Mouse (Mus musculus) urinary bladder, adult 2 months (tissue): ENCODE data around the gene Sostdc1. TPM values are rescaled to one million over a fixed set of nuclear protein-coding genes. Genes with fewer than 3 reads are reported as not detected.

Source experiments
- polyA plus RNA-seq: library from polyadenylated mRNA; depleted of rRNA; stranded (reverse); fragments of >200 nt; gene quantifications from 2 replicates; pipeline ENCODE4 v1.2.3, GENCODE M21; 2012; rRNA removed

Gene Sostdc1
- polyA plus RNA-seq, 1 experiment, result 10.8 TPM

Other genes starting within 250 kb of the Sostdc1 start
- gene Ankmy2, start 157.0 kb upstream of the Sostdc1 start, polyA plus RNA-seq, result 36.2 and 43.3 TPM in 2 replicates
- 70.7 and 72.9 TPM in 2 replicates for gene Bzw2, start 156.1 kb upstream of the Sostdc1 start, polyA plus RNA-seq
- gene Lrrc72, start 60.7 kb upstream of the Sostdc1 start, polyA plus RNA-seq, result not detected in 2 replicates
- 4.2 and 4.9 TPM in 2 replicates for gene Ispd, start 67.3 kb downstream of the Sostdc1 start, polyA plus RNA-seq
- gene D630036H23Rik, start 68.0 kb downstream of the Sostdc1 start, polyA plus RNA-seq, result 1.4 TPM in 2 replicates